Mouse (Mus musculus) liver, adult 2 months (tissue): ENCODE measurements at regions not wholly inside any gene's neighbourhood (a gene's known extent, or its start where the extent isn't known, plus 50 kb on each side); places are given as distances from the start of the nearest gene placed in this dataset.

ENCODE experiments used
- CTCF ChIP-seq: fragments of 200-500 bp; IDR thresholded peaks from 2 replicates; pipeline ENCODE4 v1.5.1; 2011; ENCODE audit warnings: low read depth, low read length, control low read depth
- POLR2A ChIP-seq: fragments of 200-500 bp; IDR thresholded peaks from 2 replicates; pipeline ENCODE4 v1.6.1; 2011; ENCODE audit warnings: low read length, control low read depth; ENCODE audit not compliant: insufficient read depth; ENCODE audit errors: extremely low read depth

DNA sequence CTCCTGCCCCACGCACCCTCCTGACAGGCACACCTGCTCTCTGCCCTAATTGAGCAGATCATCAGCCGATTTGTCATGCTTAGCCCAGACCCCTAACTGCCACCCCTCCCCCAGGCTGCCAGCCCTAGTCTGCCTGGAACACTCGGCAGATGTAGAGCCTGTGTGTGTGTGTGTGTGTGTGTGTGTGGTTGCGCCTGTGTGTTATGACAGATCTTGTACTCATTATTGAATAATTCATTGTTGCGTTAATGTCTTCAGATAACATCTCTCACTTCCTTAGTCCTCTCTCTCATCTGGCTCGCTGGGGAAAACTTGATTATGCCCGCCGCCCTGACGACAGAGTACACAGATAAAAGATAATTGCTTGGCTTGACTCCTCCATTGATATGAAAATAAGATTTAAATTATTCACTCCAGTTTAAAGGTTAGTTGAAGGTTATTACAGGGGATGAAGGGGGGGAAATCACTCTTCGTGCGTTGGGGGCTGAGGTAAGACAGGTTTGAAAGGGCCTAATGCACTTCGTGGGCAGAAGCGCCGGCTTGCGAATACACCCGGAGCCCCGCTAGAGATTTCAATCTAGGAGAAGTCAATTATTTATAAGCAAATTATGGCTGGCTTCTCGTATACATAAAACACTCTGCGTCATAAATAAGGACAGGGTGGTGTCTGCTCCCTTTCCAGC is 260.3 kb upstream of the Tle3 start:
- no peak for TF ChIP-seq CTCF
- TF ChIP-seq POLR2A: no peak
